Mouse (Mus musculus) limb, embryonic 13.5 days (tissue): ENCODE data around the gene Slc12a9. TPM values are rescaled to one million over a fixed set of nuclear protein-coding genes. Genes with fewer than 3 reads are reported as not detected.

ENCODE experiments used
- ATAC-seq: fragments of 200-750 bp; cut with Nextera tagmentation; 2 replicates; pipeline ENCODE4 v1.8.0; 2017; ENCODE audit warnings: low read depth, moderate number of reproducible peaks, moderate TSS enrichment; ENCODE audit not compliant: low FRiP score
- H3K27ac ChIP-seq: fragments of 300-500 bp; sonication (generic); 2 replicates; pipeline ENCODE4 v1.5.1; 2015; ENCODE audit warnings: inconsistent platforms, mild to moderate bottlenecking, moderate library complexity
- H3K27me3 ChIP-seq: fragments of 300-500 bp; sonication (generic); 2 replicates; pipeline ENCODE4 v1.6.1; 2015; ENCODE audit warnings: mild to moderate bottlenecking, inconsistent platforms
- H3K36me3 ChIP-seq: fragments of 300-500 bp; sonication (generic); 2 replicates; pipeline ENCODE4 v1.6.1; 2015; ENCODE audit warnings: inconsistent platforms, mild to moderate bottlenecking, moderate library complexity
- H3K4me1 ChIP-seq: fragments of 300-500 bp; sonication (generic); 2 replicates; pipeline ENCODE4 v1.6.1; 2015; ENCODE audit warnings: inconsistent platforms
- H3K4me2 ChIP-seq: fragments of 300-500 bp; sonication (generic); replicated peaks from 2 replicates; pipeline ENCODE4 v1.6.1; 2015; ENCODE audit warnings: inconsistent platforms, mild to moderate bottlenecking, moderate library complexity
- H3K4me3 ChIP-seq: fragments of 300-500 bp; sonication (generic); 2 replicates; pipeline ENCODE4 v1.5.1; 2015; ENCODE audit warnings: moderate library complexity, mild to moderate bottlenecking, inconsistent platforms
- H3K9ac ChIP-seq: fragments of 300-500 bp; sonication (generic); 2 replicates; pipeline ENCODE4 v1.6.1; 2015; ENCODE audit warnings: mild to moderate bottlenecking, inconsistent platforms
- H3K9me3 ChIP-seq: fragments of 300-500 bp; sonication (generic); 2 replicates; pipeline ENCODE4 v1.6.1; 2016; ENCODE audit warnings: inconsistent platforms
- WGBS: fragments of 180-500 bp; shearing (Covaris S2); methylation state at CpG from one replicate; pipeline ENCODE4 v1.1.7; 2015; 5-methylcytosine and 5-hydroxymethylcytosine counted together
- polyA plus RNA-seq: library from polyadenylated mRNA; unstranded; fragments of >200 nt; fragmentation: Nextera tagmentation; extraction: Ambion mirVana; gene quantifications from 2 replicates; pipeline ENCODE4 v1.2.1, GENCODE M21; 2015

Slc12a9 gene
- polyA plus RNA-seq, 1 experiment from 2014 or later = 17.2 TPM

DNA sequence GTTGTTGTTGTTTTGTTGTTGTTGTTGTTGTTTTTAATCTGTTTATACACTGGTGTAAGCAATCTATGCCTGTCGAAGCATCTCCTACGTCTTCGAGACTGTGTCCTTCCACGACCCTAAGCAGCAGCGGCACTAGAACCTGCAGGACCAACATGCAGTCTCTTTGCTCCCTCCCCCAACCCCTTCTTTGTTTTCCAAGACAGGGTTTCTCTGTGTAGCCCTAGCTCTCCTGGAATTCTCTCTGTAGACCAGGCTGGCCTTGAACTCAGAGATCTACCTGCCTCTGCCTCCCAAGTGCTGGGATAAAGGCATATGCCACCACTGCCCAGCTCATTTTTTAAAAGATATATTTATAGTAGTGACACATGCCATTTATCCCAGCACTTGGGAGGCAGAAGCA is 10.0 kb upstream of the Slc12a9 start:
- no peak for ATAC-seq
- 89% methylated on average over 5 of the region's 5 CpGs for WGBS
- no peak overlapping the region for H3K9ac ChIP-seq
- no peak overlapping the region for H3K4me2 ChIP-seq
- no peaks in the 10 kb centered on the region for H3K36me3 ChIP-seq
- peaks cover 47% of the 10 kb centered on the region for H3K4me1 ChIP-seq
- H3K4me3 ChIP-seq = no peak overlapping the region
- no peaks in the 10 kb centered on the region for H3K27me3 ChIP-seq
- H3K27ac ChIP-seq = no peak overlapping the region
- no peaks in the 10 kb centered on the region for H3K9me3 ChIP-seq

DNA sequence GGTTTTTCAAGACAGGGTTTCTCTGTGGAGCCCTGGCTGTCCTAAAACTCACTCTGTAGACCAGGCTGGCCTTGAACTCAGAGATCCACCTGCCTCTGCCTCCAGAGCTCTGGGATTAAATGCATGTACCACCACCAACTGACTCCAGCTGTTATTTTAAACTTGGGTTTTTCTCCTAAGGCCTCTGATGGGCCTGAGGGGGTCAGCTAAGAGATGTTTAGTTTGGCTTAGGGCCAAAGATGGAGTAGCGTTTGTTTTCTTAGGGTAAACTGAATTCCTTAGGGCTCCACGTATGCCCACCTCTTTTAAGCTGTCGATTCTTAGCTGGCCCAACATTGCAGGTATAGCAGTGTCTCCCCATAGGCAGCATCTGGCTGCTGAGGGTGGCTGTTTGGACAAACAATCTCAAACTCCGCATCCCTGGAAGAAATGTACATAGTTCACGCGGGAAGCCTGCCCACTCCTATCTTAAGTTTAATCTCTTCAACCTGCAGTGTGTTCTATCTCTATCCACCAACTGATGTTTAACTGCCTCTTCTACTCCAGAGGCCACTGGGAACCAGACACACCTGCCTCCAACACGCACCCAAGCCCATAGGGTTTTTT is 9.1 kb upstream of the Slc12a9 start:
- Histone ChIP-seq H3K4me1 (peaks cover 41% of the 10 kb centered on the region), H3K9me3 (no peaks in the 10 kb centered on the region), H3K36me3 (no peaks in the 10 kb centered on the region), H3K9ac (no peak overlapping the region), H3K4me2 (no peak overlapping the region), H3K27me3 (no peaks in the 10 kb centered on the region), H3K4me3 (no peak overlapping the region), H3K27ac (no peak overlapping the region)
- no peak for ATAC-seq
- whole genome bisulfite sequencing = 77% methylated on average over 7 of the region's 7 CpGs

DNA sequence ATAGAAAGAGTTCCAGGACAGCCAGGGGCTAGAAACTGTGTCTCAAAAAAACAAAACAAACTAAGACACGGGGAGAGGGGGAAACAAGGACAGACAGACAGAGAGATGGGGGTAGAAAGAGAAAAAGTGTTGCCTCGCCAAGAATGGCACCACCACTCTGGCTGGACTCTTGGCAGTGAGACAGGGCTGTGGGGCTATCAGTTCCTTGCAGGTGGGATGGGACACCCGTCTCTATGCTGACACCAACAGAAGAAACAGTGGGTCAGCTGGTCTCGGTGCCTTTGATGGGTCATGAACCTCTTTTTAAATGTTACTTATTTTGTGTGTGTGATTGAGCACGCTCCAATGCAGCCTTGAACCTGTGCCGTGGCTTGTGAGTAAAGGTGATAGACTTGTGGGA is 6.8 kb upstream of the Slc12a9 start:
- no peak overlapping the region; the same call in 1 of the 2 replicates for H3K4me2 ChIP-seq

DNA sequence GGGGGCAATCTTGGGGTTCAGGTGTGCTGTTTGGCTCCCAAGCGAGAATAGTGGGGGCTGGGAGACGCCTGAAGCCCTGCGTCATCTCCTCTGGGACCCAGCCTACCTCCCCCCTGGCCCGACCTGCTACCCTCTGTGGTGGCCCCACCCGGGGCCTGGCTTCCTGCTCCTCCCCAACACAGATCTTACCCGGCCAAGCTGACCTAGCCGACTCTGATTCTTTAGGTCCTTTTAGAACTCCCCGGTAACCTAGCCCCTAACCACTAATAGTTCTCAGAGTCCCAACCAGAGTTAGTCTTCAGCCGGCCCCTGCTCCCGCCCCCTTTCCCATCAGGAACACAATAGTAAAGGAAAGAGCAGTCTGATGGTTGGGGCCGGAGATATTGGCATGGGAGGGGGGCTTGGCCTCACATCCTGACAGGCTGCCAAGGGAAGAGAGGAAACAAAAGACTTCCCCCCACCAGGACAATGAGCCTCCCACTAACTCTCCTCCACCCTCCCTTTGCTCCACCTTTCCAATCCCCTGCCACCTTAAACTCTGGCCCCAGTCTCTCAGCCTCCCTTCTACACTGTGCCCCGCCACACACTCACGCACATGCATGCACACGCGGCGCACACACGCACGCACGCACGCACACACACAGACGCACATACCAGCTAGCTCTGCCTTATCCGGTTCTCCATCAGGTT is 6.0 kb upstream of the Slc12a9 start:
- WGBS = 12% methylated on average over 22 of the region's 22 CpGs
- Histone ChIP-seq H3K27ac (peak overlapping the region; percentile 29; the same call in 1 of the 2 replicates), H3K9ac (peak overlapping the region; percentile 68), H3K27me3 (no peaks in the 10 kb centered on the region), H3K36me3 (no peaks in the 10 kb centered on the region), H3K4me2 (peak overlapping the region; percentile 77), H3K4me1 (peaks cover 21% of the 10 kb centered on the region), H3K4me3 (peak overlapping the region; percentile 46), H3K9me3 (no peaks in the 10 kb centered on the region)
- ATAC-seq = 0 out of 2 replicates have a peak, but pooled peaks have one; percentile 18

More for the DNA sequence above, 6.8 kb upstream of the Slc12a9 start:
- Histone ChIP-seq H3K27ac (no peak overlapping the region), H3K4me1 (peaks cover 28% of the 10 kb centered on the region), H3K4me3 (no peak overlapping the region), H3K36me3 (no peaks in the 10 kb centered on the region), H3K9me3 (no peaks in the 10 kb centered on the region), H3K27me3 (no peaks in the 10 kb centered on the region), H3K9ac (no peak overlapping the region)
- ATAC-seq = no peak
- WGBS = 74% methylated on average over 6 of the region's 6 CpGs

DNA sequence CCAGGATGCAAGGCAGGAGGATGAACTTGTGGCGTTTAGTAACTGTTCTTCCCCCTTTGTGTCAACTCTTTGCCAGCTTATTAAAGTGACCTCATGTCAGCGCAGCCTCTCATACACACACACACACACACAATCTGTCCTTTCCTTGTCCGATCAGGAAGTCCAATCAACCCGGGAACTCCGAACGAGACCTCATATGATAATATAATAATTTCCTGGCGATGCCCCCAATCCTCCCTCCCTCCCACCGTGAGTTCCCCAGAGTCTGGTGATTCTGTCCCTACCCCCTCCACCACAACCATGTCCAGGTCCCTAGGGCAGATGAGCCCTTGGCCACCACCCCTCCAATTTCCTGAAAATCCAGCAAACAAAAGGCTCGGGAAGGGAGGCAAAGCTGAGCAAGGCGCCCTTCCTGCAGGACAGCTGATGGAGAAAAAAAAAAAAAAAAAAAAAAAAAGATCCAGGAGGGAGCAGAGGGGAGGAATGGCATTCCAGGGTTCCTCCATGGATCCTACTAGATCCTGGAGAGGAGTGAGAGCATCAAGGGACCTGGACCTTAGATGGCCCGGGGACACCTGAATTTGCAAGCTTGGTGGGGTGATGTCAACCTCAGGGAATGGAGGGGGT is 5.4 kb upstream of the Slc12a9 start:
- 5% methylated on average over 11 of the region's 11 CpGs for WGBS
- H3K4me3 ChIP-seq = peak overlapping the region; percentile 46

DNA sequence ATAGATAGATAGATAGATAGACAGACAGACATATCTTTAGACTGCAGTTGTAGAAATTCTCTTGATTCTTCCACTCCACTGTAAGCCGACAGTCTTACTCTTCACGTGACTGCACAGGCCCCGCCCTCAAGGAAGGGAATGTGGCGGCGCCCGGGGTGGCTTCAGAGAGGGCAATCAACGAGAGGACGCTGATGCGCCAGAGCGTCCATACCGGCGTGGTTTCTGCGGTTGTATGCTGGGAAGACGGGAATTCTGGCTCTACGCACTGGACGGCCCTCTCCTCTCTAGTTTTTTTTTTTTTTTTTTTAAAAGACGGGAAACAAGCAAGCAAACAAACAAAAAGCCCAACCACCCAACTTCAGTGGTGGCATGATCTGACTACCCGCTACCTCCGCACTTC is 4.9 kb upstream of the Slc12a9 start:
- ATAC-seq = peak; percentile 83
- under 1% methylated on average over 19 of the region's 19 CpGs for WGBS
- no peaks in the 10 kb centered on the region for H3K9me3 ChIP-seq
- peak overlapping the region; percentile 46 for H3K4me3 ChIP-seq
- no peaks in the 10 kb centered on the region for H3K27me3 ChIP-seq
- peaks cover 18% of the 10 kb centered on the region for H3K4me1 ChIP-seq
- peak overlapping the region; percentile 77 for H3K4me2 ChIP-seq
- peak overlapping the region; percentile 29 for H3K27ac ChIP-seq
- H3K36me3 ChIP-seq = no peaks in the 10 kb centered on the region
- peak overlapping the region; percentile 68 for H3K9ac ChIP-seq

More for the DNA sequence above, 5.4 kb upstream of the Slc12a9 start:
- peak; percentile 29 for ATAC-seq
- Histone ChIP-seq H3K9me3 (no peaks in the 10 kb centered on the region), H3K36me3 (no peaks in the 10 kb centered on the region), H3K27ac (peak overlapping the region; percentile 29), H3K4me2 (peak overlapping the region; percentile 77), H3K9ac (peak overlapping the region; percentile 68), H3K27me3 (no peaks in the 10 kb centered on the region), H3K4me1 (peaks cover 18% of the 10 kb centered on the region)

DNA sequence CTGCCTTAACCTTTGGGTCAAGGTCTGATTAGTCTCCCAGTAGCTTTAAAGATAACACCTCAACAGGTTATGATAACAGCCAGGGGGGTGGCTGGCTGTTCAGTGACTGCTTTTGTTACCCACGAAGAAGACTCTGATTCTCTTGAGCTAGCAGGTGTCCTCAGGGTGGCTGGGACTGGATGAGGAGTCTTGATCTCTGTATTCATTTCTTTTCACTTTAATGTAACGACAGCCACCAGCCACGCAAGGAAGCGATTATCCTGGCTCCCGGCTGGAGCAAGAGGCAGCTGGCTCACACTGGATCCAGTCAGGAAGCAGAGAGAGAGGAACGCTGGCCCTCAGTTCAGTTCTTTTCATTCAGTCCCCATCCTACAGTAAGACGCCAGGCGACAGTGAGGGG is 3.8 kb upstream of the Slc12a9 start:
- peaks cover 28% of the 10 kb centered on the region for H3K4me1 ChIP-seq
- no peaks in the 10 kb centered on the region for H3K9me3 ChIP-seq
- H3K9ac ChIP-seq = no peak overlapping the region
- H3K4me2 ChIP-seq = no peak overlapping the region
- no peak overlapping the region for H3K4me3 ChIP-seq
- WGBS = 40% methylated on average over 8 of the region's 8 CpGs
- no peaks in the 10 kb centered on the region for H3K36me3 ChIP-seq
- H3K27me3 ChIP-seq = no peaks in the 10 kb centered on the region
- ATAC-seq = no peak
- H3K27ac ChIP-seq = no peak overlapping the region; the same call in 1 of the 2 replicates

DNA sequence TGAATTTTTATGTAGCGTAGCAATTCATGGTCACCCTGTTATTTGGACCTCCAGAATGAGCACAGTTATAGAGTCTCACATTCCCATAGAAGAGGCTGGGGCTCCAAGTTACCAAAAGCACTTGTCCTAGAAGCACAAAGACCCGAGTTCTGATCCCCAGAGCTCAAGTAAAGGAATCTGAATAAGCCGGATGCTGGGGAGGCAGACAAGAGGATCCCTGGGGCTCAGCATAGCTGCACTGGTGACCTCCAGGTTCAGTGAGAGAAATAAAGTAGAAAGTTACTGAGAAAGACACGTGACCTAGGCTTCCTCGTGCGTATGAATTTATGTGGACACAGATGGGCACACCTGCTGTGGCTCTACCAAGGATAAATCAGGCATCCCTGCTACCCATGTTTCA is 1.7 kb upstream of the Slc12a9 start:
- 0 out of 2 replicates have a peak, but pooled peaks cover under 1% of the 10 kb centered on the region for H3K36me3 ChIP-seq
- ATAC-seq = no peak
- H3K4me1 ChIP-seq = peaks cover 29% of the 10 kb centered on the region
- 76% methylated on average over 6 of the region's 6 CpGs for WGBS
- no peak overlapping the region for H3K4me3 ChIP-seq
- H3K9ac ChIP-seq = no peak overlapping the region
- no peaks in the 10 kb centered on the region for H3K27me3 ChIP-seq
- H3K4me2 ChIP-seq = no peak overlapping the region
- H3K9me3 ChIP-seq = no peaks in the 10 kb centered on the region
- no peak overlapping the region for H3K27ac ChIP-seq

DNA sequence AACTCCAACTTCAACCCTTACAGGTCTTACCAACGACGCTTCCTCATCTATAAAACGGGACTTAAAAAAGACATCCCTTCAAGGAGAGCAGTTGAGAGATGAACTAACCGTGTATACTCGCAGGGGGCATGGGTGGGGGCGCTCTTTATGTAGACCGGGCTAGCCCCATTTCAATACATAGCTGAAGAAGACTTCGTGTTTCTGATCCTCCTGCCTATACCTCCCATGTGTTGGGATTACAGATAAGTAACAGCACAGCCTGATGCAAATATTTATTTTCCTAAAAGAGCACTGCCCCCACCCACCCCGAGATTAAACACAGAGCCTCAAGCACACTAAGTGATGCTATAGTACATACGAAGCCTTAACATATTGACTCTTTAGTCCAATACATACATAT is 920 bp upstream of the Slc12a9 start:
- no peak for ATAC-seq

DNA sequence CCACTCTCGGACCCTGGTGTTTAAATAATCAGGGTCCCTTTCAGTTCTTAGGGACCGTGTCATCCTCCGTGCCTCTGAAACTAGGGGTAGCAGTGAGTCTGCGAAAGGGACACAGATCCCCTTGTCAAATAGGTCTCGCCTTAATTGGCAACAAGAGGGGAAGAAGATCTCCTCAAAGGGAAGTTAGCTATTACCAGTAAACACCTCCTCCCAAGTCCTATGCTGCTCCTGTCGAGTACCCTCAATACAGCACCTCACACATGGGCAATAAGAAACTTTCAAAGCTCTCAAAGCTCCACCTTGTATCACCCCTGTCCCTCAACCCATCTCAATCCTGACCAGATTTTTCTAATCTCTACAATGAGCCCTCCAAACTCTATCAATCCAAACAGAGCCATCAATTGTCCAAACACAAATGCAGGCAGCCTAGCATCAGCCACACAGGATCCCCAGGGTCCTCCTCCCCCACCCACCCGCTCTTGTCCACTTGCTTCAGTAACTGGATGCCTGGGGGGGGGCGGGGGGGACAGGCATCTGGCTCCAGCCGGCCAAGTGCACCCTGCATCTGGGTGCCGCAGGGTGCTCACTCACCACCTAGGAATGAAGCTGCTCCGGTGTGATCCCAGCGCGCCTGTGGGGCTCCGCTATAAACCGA is 413 bp downstream of the Slc12a9 start:
- peak overlapping the region; percentile 87 for H3K4me2 ChIP-seq
- 15% methylated on average over 15 of the region's 15 CpGs for WGBS
- no peak for ATAC-seq
- H3K27ac ChIP-seq = no peak overlapping the region
- H3K9ac ChIP-seq = peak overlapping the region; percentile 78
- peaks cover 15% of the 10 kb centered on the region for H3K4me1 ChIP-seq
- H3K36me3 ChIP-seq = peaks cover 13% of the 10 kb centered on the region; the same call in 1 of the 2 replicates
- no peaks in the 10 kb centered on the region for H3K27me3 ChIP-seq
- peak overlapping the region; percentile 65 for H3K4me3 ChIP-seq
- no peaks in the 10 kb centered on the region for H3K9me3 ChIP-seq

More for the DNA sequence above, 920 bp upstream of the Slc12a9 start:
- H3K27me3 ChIP-seq = no peaks in the 10 kb centered on the region
- H3K4me2 ChIP-seq = peak overlapping the region; percentile 87
- H3K27ac ChIP-seq = no peak overlapping the region
- H3K36me3 ChIP-seq = 0 out of 2 replicates have a peak, but pooled peaks cover 6% of the 10 kb centered on the region
- WGBS = 59% methylated on average over 10 of the region's 10 CpGs
- no peaks in the 10 kb centered on the region for H3K9me3 ChIP-seq
- H3K9ac ChIP-seq = no peak overlapping the region
- H3K4me1 ChIP-seq = peaks cover 22% of the 10 kb centered on the region
- H3K4me3 ChIP-seq = peak overlapping the region; percentile 65; the same call in 1 of the 2 replicates

DNA sequence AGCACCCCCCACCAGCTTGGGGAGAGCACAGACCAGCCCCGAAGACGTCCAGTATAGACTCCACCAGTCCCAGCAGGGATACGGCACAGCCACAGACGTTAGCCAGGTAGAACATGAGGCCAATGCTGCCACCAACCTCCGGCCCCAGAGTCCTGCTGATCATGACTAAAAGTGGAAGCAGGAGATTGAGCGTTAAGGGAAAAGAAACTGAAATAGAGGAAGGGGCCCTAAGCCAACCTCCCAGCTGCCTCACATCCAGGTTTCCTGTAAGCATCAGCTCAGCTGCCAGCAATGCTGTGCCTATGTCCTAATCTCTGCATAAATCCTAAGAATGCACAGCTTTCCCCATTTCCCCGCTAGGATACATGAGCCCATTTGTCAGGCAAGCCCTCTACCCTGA is 2.5 kb downstream of the Slc12a9 start:
- Histone ChIP-seq H3K9ac (no peak overlapping the region), H3K4me3 (no peak overlapping the region), H3K9me3 (no peaks in the 10 kb centered on the region), H3K36me3 (peaks cover 27% of the 10 kb centered on the region), H3K4me2 (no peak overlapping the region), H3K4me1 (peaks cover 11% of the 10 kb centered on the region), H3K27me3 (no peaks in the 10 kb centered on the region), H3K27ac (no peak overlapping the region)
- ATAC-seq = no peak
- 86% methylated on average over 7 of the region's 7 CpGs for WGBS

DNA sequence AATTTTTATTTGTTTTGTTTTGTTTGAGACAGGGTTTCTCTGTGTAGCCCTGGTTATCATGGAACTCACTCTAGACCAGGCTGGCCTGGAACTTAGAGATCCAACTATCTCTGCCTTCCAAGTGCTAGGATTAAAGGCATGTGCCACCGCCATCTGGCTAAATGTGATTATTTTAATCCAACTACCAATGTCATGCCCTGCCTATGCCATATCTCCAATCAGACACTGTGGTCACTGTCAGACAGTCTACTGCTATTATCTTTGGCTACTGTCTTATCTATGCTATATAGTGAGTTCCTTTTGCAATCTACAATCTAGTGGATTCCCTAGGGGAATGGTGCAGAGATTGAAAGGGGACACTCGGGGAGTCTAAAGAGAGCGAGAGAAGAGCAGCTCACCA is 12.4 kb downstream of the Slc12a9 start:
- no peak overlapping the region for H3K9ac ChIP-seq
- H3K4me3 ChIP-seq = no peak overlapping the region
- H3K4me1 ChIP-seq = 0 out of 2 replicates have a peak, but pooled peaks cover under 1% of the 10 kb centered on the region
- ATAC-seq = no peak
- H3K27ac ChIP-seq = no peak overlapping the region
- no peaks in the 10 kb centered on the region for H3K9me3 ChIP-seq
- H3K36me3 ChIP-seq = peaks cover 82% of the 10 kb centered on the region
- H3K4me2 ChIP-seq = no peak overlapping the region
- no peaks in the 10 kb centered on the region for H3K27me3 ChIP-seq
- WGBS = 92% methylated on average over 3 of the region's 3 CpGs
